Mouse (Mus musculus) v-Abl transformed pro-B cells (cell line): ENCODE results near the gene Ikbip.

Experiments used
- in situ Hi-C, 2 experiments: fragments of 400-800 bp; cut with MboI; formaldehyde crosslinking; loops; one replicate each; pipeline ENCODE4 v1.15.1; 2025; ENCODE audit not compliant: unreplicated experiment in 2 of 2

Ikbip gene

GRCm38 (mm10) chr10:91105981-91106380, 23.2 kb downstream of the Ikbip start:
- in situ Hi-C loops = no loop called here

DNA sequence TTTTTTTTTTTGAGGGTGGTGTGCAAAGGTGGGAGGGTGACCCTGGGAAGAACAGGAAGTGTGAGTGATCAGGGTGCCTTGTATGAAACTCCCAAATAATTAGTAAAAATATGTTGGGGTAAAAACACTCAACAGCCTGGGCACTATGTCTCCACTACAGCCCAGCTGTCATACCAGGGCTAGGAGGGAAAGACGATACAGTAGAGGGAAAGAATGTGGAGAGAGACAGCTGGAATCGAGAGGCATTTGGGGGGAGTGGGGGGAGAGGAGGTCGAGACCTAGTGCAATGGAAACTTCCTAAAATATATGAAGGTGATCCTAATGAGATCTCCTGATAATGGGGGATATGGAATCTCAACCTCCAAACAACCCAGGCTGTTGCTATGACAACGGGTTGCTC, 27.1 kb downstream of the Ikbip start:
- in situ Hi-C loops = no loop called here

- in situ Hi-C loops = no loop called here
Observed at GRCm38 (mm10) chr10:91116958-91117357, 34.2 kb downstream of the Ikbip start.

- in situ Hi-C loops = no loop called here
Observed at GRCm38 (mm10) chr10:91122646-91123045, 39.9 kb downstream of the Ikbip start.

GRCm38 (mm10) chr10:91123281-91123827, 40.6 kb downstream of the Ikbip start:
- in situ Hi-C loops = no loop called here

DNA sequence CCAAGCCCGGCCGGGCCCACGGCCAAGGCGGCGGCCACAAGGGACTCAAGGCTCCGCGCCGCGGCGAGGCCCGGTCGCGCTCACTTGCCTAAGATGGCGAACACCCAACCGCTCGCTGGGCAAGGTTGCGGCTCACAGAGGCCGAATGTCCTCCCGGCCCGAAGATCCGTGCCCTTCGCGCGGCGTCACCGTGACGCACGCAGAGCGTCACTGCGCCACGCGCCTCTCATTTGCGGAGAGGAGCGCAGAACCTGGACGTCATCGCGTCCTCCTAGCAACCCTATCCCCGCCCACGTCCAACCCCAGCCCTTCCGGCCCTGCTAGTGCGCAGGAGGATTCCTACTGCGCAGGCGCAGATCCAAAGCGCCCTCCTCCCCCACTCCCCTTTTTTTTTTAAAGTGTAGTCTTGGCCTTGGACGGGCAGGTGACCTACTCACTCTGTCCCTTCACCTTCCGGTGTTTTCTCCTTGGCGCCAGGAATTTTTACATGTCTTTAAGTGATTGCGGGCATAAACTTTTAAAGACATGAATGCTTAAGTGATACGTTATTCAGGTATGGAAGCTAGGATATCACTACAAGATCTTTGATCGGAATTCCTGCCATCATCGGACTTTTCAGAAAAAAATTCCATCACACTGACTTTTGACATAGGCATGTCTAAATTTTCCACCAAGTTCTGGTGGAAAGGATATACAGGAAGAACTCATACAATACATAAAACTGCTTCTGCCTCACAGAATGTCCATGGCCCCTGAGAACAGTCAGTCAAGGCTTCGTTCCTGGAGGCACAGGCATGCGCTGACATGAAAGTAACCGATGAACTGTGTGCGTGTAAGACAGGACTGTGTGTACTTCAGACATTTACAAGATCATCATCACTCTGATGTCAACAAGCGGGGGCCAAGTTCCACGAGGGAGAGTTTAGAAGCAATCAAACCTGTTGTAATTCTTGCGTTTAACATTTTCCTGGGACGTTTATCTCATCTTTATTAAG, 41.4 kb downstream of the Ikbip start, which contains the start of gene Slc25a3:
Gene Slc25a3, minus strand, starts transcription at position 232 of the 995 bp plus-strand sequence.
- in situ Hi-C loops = no loop called here

DNA sequence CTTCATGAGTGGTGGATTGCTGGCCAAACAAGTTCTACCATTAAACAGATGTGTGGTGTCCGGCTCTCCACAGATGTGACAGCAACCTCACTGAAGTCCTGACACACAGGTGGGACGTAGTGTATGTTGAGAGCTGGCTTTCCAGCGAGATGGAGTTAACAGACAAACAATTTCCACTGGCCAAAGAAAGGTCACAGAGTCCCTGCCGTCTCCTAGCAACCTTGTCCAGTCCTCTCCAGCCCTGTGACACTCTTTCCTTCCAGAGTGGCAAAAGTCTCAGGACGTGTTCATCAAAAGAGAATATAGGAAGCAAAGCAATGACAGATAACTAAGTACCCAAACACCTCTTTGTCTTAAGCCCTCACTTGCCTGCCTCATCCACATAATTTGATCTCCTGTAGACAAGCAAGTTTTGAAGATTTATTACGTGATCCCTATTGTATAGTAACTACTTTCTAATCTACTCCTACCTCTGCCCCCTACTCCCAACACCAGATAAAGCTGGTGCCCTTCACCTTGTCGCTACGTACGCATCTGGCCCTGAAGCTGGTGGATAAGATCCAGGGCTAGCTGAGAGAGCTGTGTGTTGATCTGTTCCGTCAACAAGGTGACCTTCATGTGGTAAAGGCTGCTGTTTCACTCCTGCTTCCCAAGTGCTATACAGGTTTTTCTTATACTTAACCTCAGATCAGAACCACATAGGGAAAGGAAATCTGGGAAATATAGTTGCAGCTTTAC, 44.0 kb downstream of the Ikbip start:
- in situ Hi-C loops = loop anchor here in 1 of 2 experiments (25.0 kb wide), 1 partner anchor 1689 kb away; the partner anchor contains the start of gene Gas2l3

GRCm38 (mm10) chr10:91127395-91127794, 44.7 kb downstream of the Ikbip start:
- in situ Hi-C loops = loop anchor here in 1 of 2 experiments (25.0 kb wide), 1 partner anchor 1690 kb away; the partner anchor contains the start of gene Gas2l3

- in situ Hi-C loops = loop anchor here in 1 of 2 experiments (25.0 kb wide), 1 partner anchor 1691 kb away; the partner anchor contains the start of gene Gas2l3
Observed at GRCm38 (mm10) chr10:91128551-91129160, 45.9 kb downstream of the Ikbip start.

- in situ Hi-C loops = loop anchor here in 1 of 2 experiments (25.0 kb wide), 1 partner anchor 1693 kb away; the partner anchor contains the start of gene Gas2l3
Observed at GRCm38 (mm10) chr10:91130792-91131191, 48.1 kb downstream of the Ikbip start.

DNA sequence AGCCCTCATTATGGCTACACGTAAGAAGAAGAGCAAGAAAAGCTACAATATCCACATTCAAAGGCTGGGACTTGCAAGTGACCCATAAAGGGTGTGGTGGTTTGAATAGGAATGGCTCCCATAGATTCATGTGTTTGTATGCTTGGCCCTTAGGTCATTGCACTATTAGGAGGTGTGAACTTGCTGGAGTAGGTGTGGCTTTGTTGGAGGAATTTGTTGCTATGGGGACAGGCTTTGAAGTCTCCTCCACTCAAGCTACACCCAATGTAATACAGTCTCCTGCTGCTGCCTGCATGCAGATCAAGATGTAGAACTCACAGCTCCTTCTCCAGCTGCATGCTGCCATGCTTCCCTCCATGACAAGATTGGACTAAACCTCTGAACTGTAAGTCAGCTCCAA, 48.8 kb downstream of the Ikbip start:
- in situ Hi-C loops = loop anchor here in 1 of 2 experiments (25.0 kb wide), 1 partner anchor 1694 kb away; the partner anchor contains the start of gene Gas2l3

DNA sequence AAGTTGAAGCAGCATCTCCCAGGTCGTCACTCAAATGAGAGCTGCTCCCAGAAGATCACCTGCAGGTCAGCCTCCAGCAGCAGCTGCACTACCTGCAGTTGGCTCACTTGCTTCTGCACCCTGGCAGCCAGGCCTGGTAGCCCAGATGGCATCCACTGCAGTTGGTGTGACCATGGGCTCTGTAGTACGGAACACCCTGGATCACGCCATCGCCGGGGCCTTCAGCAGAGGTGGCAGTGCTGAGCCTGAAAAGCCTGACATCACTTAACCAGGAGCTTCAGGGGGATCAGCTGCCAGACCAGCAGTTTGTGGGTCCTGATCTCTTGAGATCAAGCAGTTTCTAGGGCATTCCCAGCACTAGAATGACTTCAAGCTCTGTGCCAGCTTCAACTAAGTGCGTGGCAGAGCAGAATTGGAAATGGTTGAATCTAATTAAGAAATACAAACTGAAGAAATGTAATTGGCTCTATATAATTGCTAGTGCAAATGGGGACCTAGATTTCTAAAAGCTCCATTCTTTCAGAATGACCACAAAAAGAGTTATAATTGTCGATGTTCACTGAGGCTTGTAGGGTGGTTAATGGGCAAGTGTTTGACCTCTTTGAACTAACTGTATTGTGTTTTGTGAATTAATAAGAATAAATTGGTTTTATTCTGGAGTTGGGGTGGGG, 52.7 kb downstream of the Ikbip start:
- in situ Hi-C loops = loop anchor here in 1 of 2 experiments (25.0 kb wide), 1 partner anchor 1698 kb away; the partner anchor contains the start of gene Gas2l3

DNA sequence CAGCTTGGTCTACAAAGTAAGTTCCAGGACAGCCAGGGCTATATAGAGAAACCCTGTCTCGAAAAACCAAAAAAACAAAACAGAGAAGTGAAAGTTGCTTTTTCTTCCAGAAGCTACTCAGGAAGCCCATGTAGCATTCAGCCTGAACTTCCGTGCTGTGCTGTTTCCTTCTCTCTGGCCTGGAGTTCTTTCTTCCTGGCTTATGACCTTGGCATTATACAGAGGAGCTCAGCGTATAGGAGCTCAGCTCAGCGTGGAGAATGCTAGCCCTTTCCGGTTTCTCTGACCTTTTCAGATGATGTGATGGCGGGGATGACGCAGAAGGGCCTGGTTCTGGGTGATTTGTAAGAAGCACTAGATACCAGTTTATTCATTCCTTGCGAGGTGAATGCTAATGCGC, 54.7 kb downstream of the Ikbip start:
- in situ Hi-C loops = loop anchor here in 1 of 2 experiments (25.0 kb wide), 1 partner anchor 1700 kb away; the partner anchor contains the start of gene Gas2l3

DNA sequence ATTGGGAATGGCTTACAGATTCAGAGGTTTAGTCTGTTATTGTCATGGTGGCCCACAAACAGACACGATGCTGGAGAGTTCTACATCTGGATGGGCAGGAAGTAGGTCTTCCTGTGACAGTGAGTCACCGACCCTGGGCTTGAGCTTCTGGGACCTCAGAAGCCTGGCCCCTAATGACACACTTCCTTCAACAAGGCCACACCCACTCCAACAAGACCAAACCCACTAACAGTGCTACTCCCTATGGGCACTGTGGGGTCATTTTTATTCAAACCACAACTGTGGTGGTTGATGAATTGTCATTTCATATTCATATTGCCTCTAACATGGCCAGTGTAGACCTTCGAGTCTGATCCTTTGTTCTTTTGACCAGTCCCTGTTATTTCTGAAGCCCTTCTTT, 55.6 kb downstream of the Ikbip start:
- in situ Hi-C loops = loop anchor here in 1 of 2 experiments (25.0 kb wide), 1 partner anchor 1701 kb away; the partner anchor contains the start of gene Gas2l3

DNA sequence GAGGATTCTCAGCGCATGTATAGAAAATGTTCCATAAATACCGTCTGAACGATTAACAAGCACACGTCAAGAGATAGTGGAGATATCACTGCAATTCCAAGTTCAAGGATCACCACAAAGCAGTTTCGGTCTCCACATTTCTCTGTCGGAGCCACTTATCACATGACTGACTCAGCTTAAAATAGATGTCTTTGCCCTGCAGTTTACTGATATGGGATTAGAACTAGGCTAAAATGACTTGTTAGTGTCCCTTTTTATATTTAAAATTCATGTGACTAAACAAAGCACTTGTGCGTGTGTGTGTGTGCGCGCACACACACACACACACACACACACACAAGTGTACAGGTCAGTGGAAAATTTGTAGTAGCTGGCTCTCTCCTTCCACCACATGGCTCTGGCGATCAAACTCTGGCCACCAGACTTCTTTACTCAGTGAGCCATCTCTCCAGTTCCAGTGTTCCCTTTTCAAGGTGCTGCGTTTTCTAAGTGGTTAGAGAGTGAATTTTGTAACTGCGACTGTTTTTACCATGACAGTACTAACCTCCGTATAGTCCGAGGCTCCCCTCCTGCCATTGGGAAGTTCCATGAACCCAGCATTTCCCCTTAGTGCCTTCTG, 56.5 kb downstream of the Ikbip start:
- in situ Hi-C loops = loop anchor here in 1 of 2 experiments (25.0 kb wide), 1 partner anchor 1702 kb away; the partner anchor contains the start of gene Gas2l3

DNA sequence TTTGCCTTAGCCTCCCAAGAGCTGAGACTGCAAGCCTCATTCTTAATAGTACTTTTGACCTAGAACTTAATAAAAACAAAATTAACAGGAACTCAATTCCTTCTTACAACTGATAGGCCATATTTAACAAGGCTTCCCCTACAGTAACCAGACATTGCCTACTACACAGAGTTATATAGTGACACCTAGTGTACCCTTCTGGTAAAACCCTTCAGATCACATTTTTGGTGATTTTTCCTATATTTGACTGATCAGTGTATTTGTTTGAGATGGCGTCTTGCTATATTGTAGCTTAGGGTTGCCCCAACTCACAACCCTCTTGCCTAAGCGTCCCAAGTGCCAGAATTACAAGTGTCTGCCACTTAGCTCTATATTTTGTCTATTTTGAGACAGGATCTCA, 58.8 kb downstream of the Ikbip start:
- in situ Hi-C loops = loop anchor here (5.0 to 25.0 kb wide), 4 partner anchors 69 to 1704 kb away; partner anchors contain the start of gene Gas2l3 (in 1 of the 2)

- in situ Hi-C loops = loop anchor here (5.0 to 25.0 kb wide), 4 partner anchors 70 to 1705 kb away; partner anchors contain the start of gene Gas2l3 (in 1 of the 2)
Observed at GRCm38 (mm10) chr10:91142654-91143191, 60.0 kb downstream of the Ikbip start.
